Mouse (Mus musculus): ENCODE data around the gene Fam229a.

Fam229a gene

GRCm38 (mm10) chr4:129495672-129496562, 4.9 kb downstream of the Fam229a start:
- ATAC-seq (ENCODE audit: low TSS enrichment) = peak; percentile 15; the same call in 1 of the 2 replicates

DNA sequence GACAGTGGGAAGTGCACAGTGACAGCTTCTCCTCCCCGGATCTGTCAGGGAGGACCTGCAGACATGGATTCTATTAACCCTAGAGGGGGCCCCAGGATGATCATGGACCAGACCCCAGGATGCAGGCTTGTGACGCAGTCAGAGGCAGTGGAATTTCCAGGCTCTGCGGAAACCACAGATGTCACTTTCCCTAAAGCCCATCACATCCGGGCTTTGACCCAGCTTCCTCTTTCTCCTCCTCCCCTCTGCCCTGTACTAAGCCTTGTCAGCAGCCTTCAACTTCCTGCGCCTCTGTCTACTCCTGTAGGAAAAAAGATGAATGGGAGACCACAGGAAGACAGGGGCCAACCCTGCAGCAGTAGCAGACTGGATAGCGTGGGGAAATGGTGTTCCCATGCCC, 5.6 kb downstream of the Fam229a start:
- ATAC-seq (ENCODE audit: low TSS enrichment) = no peak

DNA sequence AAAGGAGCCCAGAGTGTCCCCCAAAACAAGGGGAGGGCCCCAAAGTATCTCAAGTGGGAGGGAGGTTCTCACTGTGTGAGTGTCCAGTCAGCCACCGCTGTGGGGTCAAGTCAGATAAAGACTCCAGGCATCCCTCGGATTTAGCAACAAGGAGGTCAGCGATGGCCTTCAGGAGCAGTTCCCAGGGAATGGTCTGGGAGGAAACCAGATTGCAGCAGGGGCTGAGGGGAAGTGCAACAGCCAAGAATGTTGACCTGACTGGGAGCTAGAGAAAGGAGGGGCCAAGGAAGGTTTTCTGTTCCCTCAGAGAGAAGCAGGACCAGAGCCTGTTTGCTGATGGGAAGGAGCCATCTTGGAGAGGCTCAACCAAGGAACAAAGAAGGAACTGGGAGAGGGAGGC, 8.0 kb downstream of the Fam229a start:
- ATAC-seq (ENCODE audit: low TSS enrichment) = no peak

DNA sequence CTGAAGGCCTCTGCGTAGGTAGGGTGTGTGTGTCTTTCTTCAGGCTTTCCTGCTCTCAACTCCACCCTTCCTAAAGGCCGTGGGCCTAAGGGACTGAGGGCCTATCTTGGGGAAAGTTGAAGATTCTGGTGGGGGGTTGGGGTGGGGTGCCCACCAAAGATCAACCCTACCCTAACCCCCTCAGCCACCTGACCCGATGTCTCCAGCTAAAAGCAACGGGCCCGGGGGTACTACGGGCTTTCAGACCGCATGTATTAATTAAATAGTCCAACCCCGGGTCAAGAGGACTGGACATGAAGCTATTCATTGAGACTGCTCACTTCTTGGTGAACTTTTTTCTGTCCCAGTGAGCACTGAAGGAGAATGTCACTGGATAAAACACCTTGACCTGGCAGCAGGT, 9.0 kb downstream of the Fam229a start:
- ATAC-seq (ENCODE audit: low TSS enrichment) = no peak

GRCm38 (mm10) chr4:129500607-129501566, 9.9 kb downstream of the Fam229a start:
- peak; percentile 52; the same call in 1 of the 2 replicates for ATAC-seq (ENCODE audit: low TSS enrichment)

DNA sequence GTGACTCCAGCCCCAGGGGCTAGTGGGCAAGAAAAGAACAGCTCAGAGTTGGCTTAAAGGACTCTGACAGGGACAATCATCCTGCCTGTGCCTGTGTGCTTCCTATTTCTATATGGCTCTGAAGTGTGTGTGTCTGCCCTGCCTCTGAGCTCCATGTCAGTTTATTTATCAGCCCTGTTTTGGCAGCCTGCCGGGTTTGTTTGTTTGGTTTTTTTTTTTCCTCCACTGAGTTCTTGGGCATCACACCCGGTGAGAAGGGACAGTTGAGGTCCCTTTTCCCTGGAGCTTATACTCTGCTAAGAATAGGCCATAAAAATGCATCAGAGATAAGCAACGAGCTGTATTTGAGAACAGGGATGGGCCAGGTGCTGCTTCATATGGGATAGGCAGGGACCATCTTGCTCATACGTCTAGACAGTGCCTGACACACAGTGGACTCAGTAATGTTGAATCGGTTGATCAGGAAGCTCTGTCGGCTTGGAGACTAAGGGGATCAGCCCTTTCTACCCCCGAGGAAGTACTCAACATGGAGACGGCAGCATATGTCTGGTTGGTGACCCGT, 11.4 kb downstream of the Fam229a start:
- no peak for ATAC-seq (ENCODE audit: low TSS enrichment)

DNA sequence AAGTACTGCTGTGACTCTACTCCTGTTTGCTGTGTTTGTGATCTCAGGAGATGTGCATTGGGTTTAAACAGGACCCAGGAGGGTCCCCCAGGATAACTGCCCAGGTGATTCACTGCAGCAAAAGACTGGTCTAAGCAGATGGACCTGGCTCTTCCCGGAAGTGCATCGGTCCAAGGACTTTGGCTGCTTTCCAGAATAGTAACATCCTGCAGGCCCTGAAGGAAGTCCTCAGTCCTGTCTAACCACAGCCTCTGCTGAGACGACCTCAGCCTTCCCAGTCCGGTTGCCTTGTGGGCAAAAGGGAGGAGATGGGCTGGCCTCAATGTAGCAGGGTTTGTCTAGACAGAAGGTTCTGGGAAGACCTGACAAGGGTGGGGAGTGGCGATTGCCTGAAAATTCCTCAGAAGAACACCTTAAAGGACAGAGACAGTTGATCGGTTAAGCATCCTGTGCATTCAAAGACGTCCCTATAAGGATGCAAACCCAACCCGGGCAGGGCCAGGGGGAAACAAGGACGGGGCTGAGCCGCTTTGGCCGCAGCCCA, 12.0 kb downstream of the Fam229a start:
- ATAC-seq (ENCODE audit: low TSS enrichment) = no peak

DNA sequence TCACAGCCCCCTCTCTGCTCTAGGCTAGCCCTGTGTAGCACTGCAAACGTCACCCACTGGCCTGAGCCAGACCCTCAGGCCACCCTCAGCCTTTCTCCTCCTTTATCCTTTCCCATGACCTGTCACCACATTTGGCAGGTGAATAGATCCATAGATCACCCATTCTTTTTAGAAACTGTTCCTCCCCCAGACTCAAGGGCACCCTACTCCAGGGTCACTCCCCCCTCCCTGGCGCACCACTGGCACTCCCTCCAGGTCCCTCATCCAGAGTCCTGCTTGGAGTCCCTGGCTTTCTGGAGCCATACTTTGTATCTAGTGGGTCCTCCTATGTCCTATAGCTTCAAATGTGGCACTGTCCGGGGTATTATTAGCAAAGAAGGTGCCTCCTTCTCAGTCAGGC, 14.5 kb downstream of the Fam229a start:
- ATAC-seq (ENCODE audit: low TSS enrichment) = no peak

DNA sequence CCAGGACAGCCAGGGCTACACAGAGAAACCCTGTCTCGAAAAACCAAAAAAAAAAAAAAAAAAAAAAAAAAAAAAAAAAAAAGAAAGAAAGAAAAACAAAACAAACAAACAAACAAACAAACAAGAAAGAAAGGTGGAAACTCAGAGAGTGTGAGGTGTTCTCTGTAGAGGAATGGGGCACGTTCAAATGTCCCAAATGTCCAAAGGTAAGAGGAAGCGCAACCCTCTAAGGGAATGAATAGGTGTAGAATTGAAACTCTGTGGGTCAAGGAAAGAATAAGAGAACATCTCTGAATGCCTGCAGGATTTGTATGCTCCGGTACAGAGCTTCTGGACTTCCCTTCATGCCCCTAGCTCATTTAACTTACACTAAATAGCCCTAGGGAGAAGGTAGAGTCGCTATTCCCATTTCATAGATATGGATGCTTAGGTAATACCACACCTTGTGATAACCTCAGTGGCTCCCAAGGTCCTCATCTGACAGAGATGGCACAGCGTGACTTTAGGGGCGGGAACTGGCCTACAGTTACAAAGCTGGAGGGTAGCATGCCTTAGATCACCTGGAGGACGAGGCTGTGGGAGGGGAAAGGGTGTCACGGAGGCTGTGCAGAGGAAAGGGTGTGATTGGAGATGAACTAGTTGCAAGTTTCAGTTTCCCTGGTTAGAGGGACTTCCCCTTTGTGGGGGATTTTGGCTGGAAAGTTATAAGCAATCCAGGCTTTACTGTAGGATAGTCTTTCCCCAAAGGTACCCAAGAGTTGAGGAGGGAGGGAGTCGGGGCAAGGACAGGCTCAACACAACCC, 16.6 kb downstream of the Fam229a start:
- ATAC-seq (ENCODE audit: low TSS enrichment) = no peak

DNA sequence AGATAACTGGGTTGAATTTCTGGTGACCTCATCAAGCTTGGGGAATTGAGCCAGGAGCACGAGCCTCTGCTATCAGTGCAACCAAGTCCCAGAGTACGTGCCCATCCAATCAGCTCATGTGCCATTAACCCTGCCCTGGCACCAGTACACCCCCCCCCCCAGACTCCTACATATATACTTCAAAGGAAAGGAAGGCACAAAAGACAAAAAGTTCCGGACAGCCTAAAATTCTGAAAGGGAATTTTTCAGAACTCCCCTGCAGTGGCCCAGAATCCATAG, 17.2 kb downstream of the Fam229a start:
- no peak for ATAC-seq (ENCODE audit: low TSS enrichment)

DNA sequence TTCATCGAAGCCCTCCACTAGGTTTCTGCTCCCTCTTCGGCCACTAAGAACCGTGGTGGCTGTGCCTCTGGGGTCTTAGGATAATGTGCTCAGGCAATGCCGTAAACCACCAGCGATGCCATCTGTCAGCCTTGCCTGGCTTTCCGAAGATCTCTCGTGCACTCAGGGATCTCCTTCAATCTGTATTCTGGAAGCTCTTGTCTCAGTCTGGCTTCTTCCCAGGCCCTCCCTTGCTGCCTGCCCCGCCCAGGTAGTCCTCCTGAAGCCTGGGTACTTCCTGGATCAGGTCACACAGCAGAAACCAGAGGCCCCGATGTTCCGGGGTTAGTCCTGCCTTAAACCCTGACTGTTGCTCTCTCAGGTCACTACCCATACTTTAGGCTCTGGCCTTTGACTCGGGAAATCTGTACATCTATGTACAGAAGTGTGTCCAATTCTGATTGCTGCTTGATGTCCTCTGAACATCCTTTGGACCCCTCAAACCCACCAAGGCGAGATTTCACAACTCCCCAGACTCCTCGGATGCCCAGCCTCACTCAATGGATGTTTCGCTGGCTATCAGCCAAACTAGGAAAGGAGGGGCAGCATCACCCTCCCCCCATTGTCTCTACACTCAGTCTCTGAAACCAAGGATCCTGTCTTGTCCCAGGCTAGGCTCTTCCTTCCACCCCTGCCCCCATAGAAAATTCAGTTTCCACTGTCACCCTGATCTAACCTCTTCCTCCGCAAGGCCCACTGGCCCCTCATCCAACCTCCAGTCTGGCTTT, 18.0 kb downstream of the Fam229a start:
- no peak for ATAC-seq (ENCODE audit: low TSS enrichment)

DNA sequence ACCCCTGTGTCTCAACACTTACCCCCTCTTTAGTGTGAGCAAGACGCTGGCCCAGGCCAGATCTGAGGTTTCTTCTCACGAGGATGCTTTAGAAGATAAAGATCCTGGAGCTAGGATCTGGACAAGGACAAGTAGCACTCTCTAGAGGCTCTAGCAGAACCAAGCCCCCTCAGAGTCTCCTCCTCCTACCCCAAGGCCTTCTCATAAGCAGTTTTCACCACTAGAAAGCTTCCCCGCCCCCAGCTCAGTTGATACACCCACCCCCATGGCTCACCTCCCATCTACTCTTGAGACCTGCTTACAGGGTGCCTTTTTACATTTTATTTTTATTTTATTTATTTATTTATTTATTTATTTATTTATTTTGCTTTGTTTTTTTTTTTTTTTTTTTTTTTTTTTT, 18.7 kb downstream of the Fam229a start:
- ATAC-seq (ENCODE audit: low TSS enrichment) = no peak

GRCm38 (mm10) chr4:129510723-129511412, 19.9 kb downstream of the Fam229a start:
- no peak for ATAC-seq (ENCODE audit: low TSS enrichment)

GRCm38 (mm10) chr4:129511413-129512096, 20.6 kb downstream of the Fam229a start:
- ATAC-seq (ENCODE audit: low TSS enrichment) = no peak

- no peak for ATAC-seq (ENCODE audit: low TSS enrichment)
Measured at GRCm38 (mm10) chr4:129513086-129513767, 22.2 kb downstream of the Fam229a start, which contains the start of gene Marcksl1. Marcksl1 (plus strand) TSS chr4:129513581.

- no peak for ATAC-seq (ENCODE audit: low TSS enrichment)
Measured at GRCm38 (mm10) chr4:129513891-129514290, 22.9 kb downstream of the Fam229a start.

GRCm38 (mm10) chr4:129514300-129514898, 23.4 kb downstream of the Fam229a start:
- ATAC-seq (ENCODE audit: low TSS enrichment) = no peak

- ATAC-seq (ENCODE audit: low TSS enrichment) = no peak
Measured at GRCm38 (mm10) chr4:129516925-129517324, 25.9 kb downstream of the Fam229a start.
